Mouse (Mus musculus) erythroblast, embryonic 14.5 days (primary cell): Measurements from ENCODE around the gene Gpa33. TPM values are rescaled to one million over a fixed set of nuclear protein-coding genes. Genes with fewer than 3 reads are reported as not detected.

Experiments
- H3K27me3 ChIP-seq: 2 replicates; pipeline ENCODE4 v1.6.1; 2012; ENCODE audit warnings: inconsistent platforms; ENCODE audit not compliant: control insufficient read depth
- H3K36me3 ChIP-seq: 2 replicates; pipeline ENCODE4 v1.6.1; 2012; ENCODE audit warnings: mild to moderate bottlenecking, inconsistent platforms; ENCODE audit not compliant: control insufficient read depth
- H3K4me1 ChIP-seq: 2 replicates; pipeline ENCODE4 v1.6.1; 2012; ENCODE audit warnings: inconsistent platforms; ENCODE audit not compliant: control insufficient read depth
- H3K4me3 ChIP-seq: replicated peaks from 2 replicates; pipeline ENCODE3; 2012; ENCODE audit warnings: moderate library complexity, mild to moderate bottlenecking, inconsistent platforms
- H3K9me3 ChIP-seq: 2 replicates; pipeline ENCODE4 v1.6.1; 2012; ENCODE audit warnings: low read length, inconsistent platforms, mixed read lengths; ENCODE audit not compliant: control insufficient read depth
- GATA1 ChIP-seq: IDR thresholded peaks from 2 replicates; pipeline ENCODE4 v1.6.1; 2012; ENCODE audit warnings: low read length, inconsistent platforms, mixed read lengths
- TAL1 ChIP-seq: IDR thresholded peaks from 3 replicates; pipeline ENCODE4 v1.6.1; 2012; ENCODE audit warnings: low read length, inconsistent platforms, mixed read lengths
- polyA plus RNA-seq: library from polyadenylated mRNA; stranded (reverse); fragments of >175 nt; gene quantifications from 2 replicates; pipeline ENCODE4 v1.2.3, GENCODE M21; 2012

Gene Gpa33
- not detected in 2 replicates for polyA plus RNA-seq

- no peaks in the 10 kb centered on the region for H3K27me3 ChIP-seq
- H3K9me3 ChIP-seq = no peaks in the 10 kb centered on the region
- TF ChIP-seq TAL1 (no peak), GATA1 (no peak)
- H3K4me3 ChIP-seq = no peak within 1 kb of the TSS
- peaks cover 2% of the 10 kb centered on the region for H3K4me1 ChIP-seq
- H3K36me3 ChIP-seq = no peaks in the 10 kb centered on the region
Measured at GRCm38 (mm10) chr1:166130224-166130860, at the start of gene Gpa33. Gene Gpa33 (plus strand): TSS chr1:166130238.

GRCm38 (mm10) chr1:166088446-166089170 lies 41.4 kb upstream of the Gpa33 start:
- H3K36me3 ChIP-seq = no peaks in the 10 kb centered on the region
- no peaks in the 10 kb centered on the region for H3K27me3 ChIP-seq
- TF ChIP-seq GATA1 (no peak), TAL1 (no peak)
- H3K4me3 ChIP-seq = no peak overlapping the region
- no peaks in the 10 kb centered on the region for H3K4me1 ChIP-seq
- H3K9me3 ChIP-seq = 0 out of 2 replicates have a peak, but pooled peaks cover 2% of the 10 kb centered on the region

- no peak overlapping the region for H3K4me3 ChIP-seq
Measured at GRCm38 (mm10) chr1:166089337-166089736, 40.7 kb upstream of the Gpa33 start.

GRCm38 (mm10) chr1:166089739-166090138 lies 40.3 kb upstream of the Gpa33 start:
- H3K9me3 ChIP-seq = 0 out of 2 replicates have a peak, but pooled peaks cover 2% of the 10 kb centered on the region
- TF ChIP-seq TAL1 = no peak
- TF ChIP-seq GATA1 = no peak
- H3K4me1 ChIP-seq = no peaks in the 10 kb centered on the region
- H3K27me3 ChIP-seq = no peaks in the 10 kb centered on the region
- no peak overlapping the region for H3K4me3 ChIP-seq
- H3K36me3 ChIP-seq = no peaks in the 10 kb centered on the region

More at GRCm38 (mm10) chr1:166089337-166089736, 40.7 kb upstream of the Gpa33 start:
- Histone ChIP-seq H3K36me3 (no peaks in the 10 kb centered on the region), H3K27me3 (no peaks in the 10 kb centered on the region), H3K9me3 (0 out of 2 replicates have a peak, but pooled peaks cover 2% of the 10 kb centered on the region), H3K4me1 (no peaks in the 10 kb centered on the region)
- TF ChIP-seq GATA1 (no peak), TAL1 (no peak)

- Histone ChIP-seq H3K4me1 (no peaks in the 10 kb centered on the region), H3K4me3 (no peak overlapping the region), H3K36me3 (no peaks in the 10 kb centered on the region), H3K9me3 (0 out of 2 replicates have a peak, but pooled peaks cover 2% of the 10 kb centered on the region), H3K27me3 (no peaks in the 10 kb centered on the region)
- TF ChIP-seq GATA1 = no peak
- TF ChIP-seq TAL1 = no peak
Measured at GRCm38 (mm10) chr1:166090306-166090705, 39.7 kb upstream of the Gpa33 start.

- Histone ChIP-seq H3K4me1 (no peaks in the 10 kb centered on the region), H3K27me3 (no peaks in the 10 kb centered on the region), H3K9me3 (no peaks in the 10 kb centered on the region), H3K36me3 (no peaks in the 10 kb centered on the region), H3K4me3 (no peak overlapping the region)
- TF ChIP-seq TAL1 = no peak
- TF ChIP-seq GATA1 = no peak
Measured at GRCm38 (mm10) chr1:166094462-166094861, 35.6 kb upstream of the Gpa33 start.

- Histone ChIP-seq H3K36me3 (no peaks in the 10 kb centered on the region), H3K4me3 (no peak overlapping the region), H3K4me1 (no peaks in the 10 kb centered on the region), H3K27me3 (no peaks in the 10 kb centered on the region), H3K9me3 (no peaks in the 10 kb centered on the region)
- TF ChIP-seq TAL1 = no peak
- TF ChIP-seq GATA1 = no peak
Measured at GRCm38 (mm10) chr1:166098120-166098519, 31.9 kb upstream of the Gpa33 start.

- Histone ChIP-seq H3K4me3 (no peak overlapping the region), H3K9me3 (no peaks in the 10 kb centered on the region), H3K27me3 (no peaks in the 10 kb centered on the region), H3K36me3 (no peaks in the 10 kb centered on the region), H3K4me1 (peaks cover 8% of the 10 kb centered on the region)
- TF ChIP-seq GATA1 = no peak
- TF ChIP-seq TAL1 = no peak
Measured at GRCm38 (mm10) chr1:166102920-166103608, 27.0 kb upstream of the Gpa33 start.

GRCm38 (mm10) chr1:166104858-166105257 lies 25.2 kb upstream of the Gpa33 start:
- Histone ChIP-seq H3K4me1 (peaks cover 8% of the 10 kb centered on the region), H3K36me3 (no peaks in the 10 kb centered on the region), H3K4me3 (no peak overlapping the region), H3K27me3 (no peaks in the 10 kb centered on the region), H3K9me3 (no peaks in the 10 kb centered on the region)
- TF ChIP-seq TAL1 (no peak), GATA1 (no peak)
